Mouse (Mus musculus) splenic B cell, adult 2 months (primary cell): ENCODE measurements around the gene Arpp21.

ENCODE experiments used
- DNase-seq: peaks from one replicate; pipeline ENCODE4 v3.0.0-alpha.2; 2011; ENCODE audit warnings: low read depth, low spot score
- H3K27me3 ChIP-seq: 2 replicates; pipeline ENCODE4 v1.6.1; 2012; ENCODE audit warnings: mild to moderate bottlenecking, low read length, moderate library complexity, mixed read lengths; ENCODE audit not compliant: control insufficient read depth, poor library complexity, insufficient read depth, severe bottlenecking
- H3K36me3 ChIP-seq: 2 replicates; pipeline ENCODE4 v1.6.1; 2012; ENCODE audit warnings: mild to moderate bottlenecking, low read length, moderate library complexity, mixed read lengths; ENCODE audit not compliant: control insufficient read depth, poor library complexity, insufficient read depth, severe bottlenecking

The Arpp21 gene

GRCm38 (mm10) chr9:112177569-112177968 is 58.2 kb downstream of the Arpp21 start:
- no peak for DNase-seq
- Histone ChIP-seq H3K27me3 (no peaks in the 10 kb centered on the region), H3K36me3 (no peaks in the 10 kb centered on the region)

GRCm38 (mm10) chr9:112176317-112176716 is 59.4 kb downstream of the Arpp21 start:
- no peak for DNase-seq
- H3K27me3 ChIP-seq: no peaks in the 10 kb centered on the region
- H3K36me3 ChIP-seq: no peaks in the 10 kb centered on the region

- Histone ChIP-seq H3K27me3 (no peaks in the 10 kb centered on the region), H3K36me3 (no peaks in the 10 kb centered on the region)
- no peak for DNase-seq
These were observed 61.1 kb downstream of the Arpp21 start for GRCm38 (mm10) chr9:112174407-112175357.

- DNase-seq: no peak
- Histone ChIP-seq H3K36me3 (no peaks in the 10 kb centered on the region), H3K27me3 (no peaks in the 10 kb centered on the region)
These were observed 62.0 kb downstream of the Arpp21 start for GRCm38 (mm10) chr9:112173778-112174177.

GRCm38 (mm10) chr9:112164677-112165076 is 71.1 kb downstream of the Arpp21 start:
- DNase-seq: no peak
- Histone ChIP-seq H3K27me3 (no peaks in the 10 kb centered on the region), H3K36me3 (no peaks in the 10 kb centered on the region)

- H3K27me3 ChIP-seq: no peaks in the 10 kb centered on the region
- H3K36me3 ChIP-seq: no peaks in the 10 kb centered on the region
- DNase-seq: no peak
These were observed 74.8 kb downstream of the Arpp21 start for GRCm38 (mm10) chr9:112160981-112161380.

GRCm38 (mm10) chr9:112153972-112154371 is 81.8 kb downstream of the Arpp21 start:
- Histone ChIP-seq H3K36me3 (no peaks in the 10 kb centered on the region), H3K27me3 (no peaks in the 10 kb centered on the region)
- DNase-seq: no peak

GRCm38 (mm10) chr9:112152762-112153161 is 83.0 kb downstream of the Arpp21 start:
- Histone ChIP-seq H3K36me3 (no peaks in the 10 kb centered on the region), H3K27me3 (no peaks in the 10 kb centered on the region)
- no peak for DNase-seq

GRCm38 (mm10) chr9:112151177-112151576 is 84.6 kb downstream of the Arpp21 start:
- Histone ChIP-seq H3K27me3 (no peaks in the 10 kb centered on the region), H3K36me3 (no peaks in the 10 kb centered on the region)
- DNase-seq: no peak

- Histone ChIP-seq H3K36me3 (no peaks in the 10 kb centered on the region), H3K27me3 (no peaks in the 10 kb centered on the region)
- no peak for DNase-seq
These were observed 95.1 kb downstream of the Arpp21 start for GRCm38 (mm10) chr9:112140658-112141057.

GRCm38 (mm10) chr9:112137820-112138219 is 97.9 kb downstream of the Arpp21 start:
- no peak for DNase-seq
- Histone ChIP-seq H3K27me3 (no peaks in the 10 kb centered on the region), H3K36me3 (no peaks in the 10 kb centered on the region)

- no peaks in the 10 kb centered on the region for H3K27me3 ChIP-seq
- DNase-seq: no peak
- H3K36me3 ChIP-seq: no peaks in the 10 kb centered on the region
These were observed 104.9 kb downstream of the Arpp21 start for GRCm38 (mm10) chr9:112130812-112131211.

- H3K36me3 ChIP-seq: no peaks in the 10 kb centered on the region
- no peaks in the 10 kb centered on the region for H3K27me3 ChIP-seq
- DNase-seq: no peak
These were observed 111.1 kb downstream of the Arpp21 start for GRCm38 (mm10) chr9:112124667-112125066.

- H3K36me3 ChIP-seq: no peaks in the 10 kb centered on the region
- DNase-seq: no peak
- H3K27me3 ChIP-seq: no peaks in the 10 kb centered on the region
These were observed 111.6 kb downstream of the Arpp21 start for GRCm38 (mm10) chr9:112124184-112124583.

GRCm38 (mm10) chr9:112123421-112123828 is 112.3 kb downstream of the Arpp21 start:
- no peaks in the 10 kb centered on the region for H3K36me3 ChIP-seq
- no peak for DNase-seq
- H3K27me3 ChIP-seq: no peaks in the 10 kb centered on the region
